Comparison of ENCODE assay signal across 8 mouse cellular contexts in genomic region chr4:106987725-106988364, GRCm38 (mm10).
DNase-seq lines count a peak whose midpoint lies in the region; ATAC-seq and TF ChIP-seq lines count a peak whose summit lies in the region.

No protein-coding gene starts in this region.

- peaks cover 18% of the 10 kb centered on the region for H3K4me1 ChIP-seq in hindbrain, postnatal 0 days (ENCODE audit: insufficient read depth, low read length)

- H3K36me3 ChIP-seq in hindbrain, postnatal 0 days (ENCODE audit: insufficient read depth, low read length) = no peaks in the 10 kb centered on the region

- 0 out of 2 replicates have a peak overlapping the region, but pooled peaks have one; percentile 16 for H3K4me2 ChIP-seq in hindbrain, postnatal 0 days (ENCODE audit: low read depth, low read length)

- peak overlapping the region; percentile 85 for H3K27ac ChIP-seq in gastrocnemius, adult 2 months
- no peak overlapping the region for H3K27ac ChIP-seq in hindbrain, postnatal 0 days

- H3K9me3 ChIP-seq in hindbrain, postnatal 0 days (ENCODE audit: low read length) = no peaks in the 10 kb centered on the region

- TF ChIP-seq CTCF in gastrocnemius, adult 2 months (IDR thresholded peaks at IDR 0.05) = peak; percentile 90
- TF ChIP-seq CTCF in hindbrain, postnatal 0 days (IDR thresholded peaks at IDR 0.05; ENCODE audit: low read depth) = peak; percentile 63

- peak; percentile 75 for ATAC-seq in activated CD4-positive, CD25-positive, alpha-beta regulatory T cell, adult 4 months
- ATAC-seq in hindbrain, postnatal 0 days = no peak
- ATAC-seq in megakaryocyte progenitor cell, adult 5-6 weeks (replicated peaks; ENCODE audit: poor library complexity) = peak; percentile 90

- 23% methylated on average over 7 of the region's 7 CpGs for WGBS in hindbrain, postnatal 0 days

- no peak overlapping the region for H3K9ac ChIP-seq in hindbrain, postnatal 0 days (replicated peaks; ENCODE audit: low read length)

- H3K27me3 ChIP-seq in hindbrain, postnatal 0 days (ENCODE audit: insufficient read depth, low read length) = no peaks in the 10 kb centered on the region

- intact Hi-C loops in gastrocnemius, adult 2 months (cut with DNase I) = loop anchor here (1.0 to 2.0 kb wide), 3 partner anchors 76 to 177 kb away; no protein-coding TSS in a partner anchor
- intact Hi-C loops in left cerebral cortex, postnatal 14 days (cut with DNase I) = loop anchor here (2.0 to 5.0 kb wide), 3 partner anchors 46 to 149 kb away; partner anchors contain the start of gene Ssbp3

- DNase-seq in cerebellum, postnatal 14 days = peak; percentile 86 to 87
- DNase-seq in gastrocnemius, adult 2 months = peak; percentile 86
- peak; percentile 69 for DNase-seq in hindbrain, postnatal 0 days (ENCODE audit: low spot score)
- peak; percentile 52 to 64 for DNase-seq in left cerebral cortex, postnatal 14 days (ENCODE audit: low spot score in 2 of 2)
- peak; percentile 53 for DNase-seq in right cerebral cortex, postnatal 25 days
- DNase-seq in urinary bladder, postnatal 25 days (ENCODE audit: low spot score) = peak; percentile 72

- H3K4me3 ChIP-seq in gastrocnemius, adult 2 months = peak overlapping the region; percentile 61
- no peak overlapping the region for H3K4me3 ChIP-seq in hindbrain, postnatal 0 days (ENCODE audit: low read length)
